Mouse (Mus musculus): ENCODE data around the gene A730015C16Rik.

A730015C16Rik gene

GRCm38 (mm10) chr4:108848505-108848848, at the start of gene A730015C16Rik:
Gene A730015C16Rik, minus strand, starts transcription at chr4:108848619.
- DNase-seq (ENCODE audit: extremely low spot score, low read depth, low spot score) = no peak

- DNase-seq (ENCODE audit: extremely low spot score, low read depth, low spot score) = no peak
Observed at GRCm38 (mm10) chr4:108890876-108891275, 42.5 kb upstream of the A730015C16Rik start.

GRCm38 (mm10) chr4:108887456-108887855, 39.0 kb upstream of the A730015C16Rik start:
- no peak for DNase-seq (ENCODE audit: extremely low spot score, low read depth, low spot score)

- DNase-seq (ENCODE audit: extremely low spot score, low read depth, low spot score) = no peak
Observed at GRCm38 (mm10) chr4:108883815-108884214, 35.4 kb upstream of the A730015C16Rik start.

GRCm38 (mm10) chr4:108878963-108879822, 30.8 kb upstream of the A730015C16Rik start, which contains the start of gene Rab3b:
Gene Rab3b, plus strand, starts transcription at chr4:108879063.
- DNase-seq (ENCODE audit: extremely low spot score, low read depth, low spot score) = no peak

GRCm38 (mm10) chr4:108877901-108878300, 29.5 kb upstream of the A730015C16Rik start:
- no peak for DNase-seq (ENCODE audit: extremely low spot score, low read depth, low spot score)

- DNase-seq (ENCODE audit: extremely low spot score, low read depth, low spot score) = no peak
Observed at GRCm38 (mm10) chr4:108873746-108874145, 25.3 kb upstream of the A730015C16Rik start.

- DNase-seq (ENCODE audit: extremely low spot score, low read depth, low spot score) = peak; percentile 86
Observed at GRCm38 (mm10) chr4:108869730-108870374, 21.4 kb upstream of the A730015C16Rik start.

GRCm38 (mm10) chr4:108866806-108867205, 18.4 kb upstream of the A730015C16Rik start:
- no peak for DNase-seq (ENCODE audit: extremely low spot score, low read depth, low spot score)

- peak; percentile 82 for DNase-seq (ENCODE audit: extremely low spot score, low read depth, low spot score)
Observed at GRCm38 (mm10) chr4:108847715-108848504, 509 bp downstream of the A730015C16Rik start, which contains the start of gene Kti12. Gene Kti12, plus strand, starts transcription at chr4:108847785.

- DNase-seq (ENCODE audit: extremely low spot score, low read depth, low spot score) = no peak
Observed at GRCm38 (mm10) chr4:108845824-108846569, 2.4 kb downstream of the A730015C16Rik start.

- DNase-seq (ENCODE audit: extremely low spot score, low read depth, low spot score) = no peak
Observed at GRCm38 (mm10) chr4:108843336-108843735, 5.1 kb downstream of the A730015C16Rik start.

- DNase-seq (ENCODE audit: extremely low spot score, low read depth, low spot score) = no peak
Observed at GRCm38 (mm10) chr4:108841920-108842578, 6.4 kb downstream of the A730015C16Rik start.

GRCm38 (mm10) chr4:108838031-108838430, 10.4 kb downstream of the A730015C16Rik start:
- no peak for DNase-seq (ENCODE audit: extremely low spot score, low read depth, low spot score)

- DNase-seq (ENCODE audit: extremely low spot score, low read depth, low spot score) = no peak
Observed at GRCm38 (mm10) chr4:108835496-108835895, 12.9 kb downstream of the A730015C16Rik start.

- DNase-seq (ENCODE audit: extremely low spot score, low read depth, low spot score) = no peak
Observed at GRCm38 (mm10) chr4:108834971-108835311, 13.5 kb downstream of the A730015C16Rik start.

- DNase-seq (ENCODE audit: extremely low spot score, low read depth, low spot score) = peak; percentile 96
Observed at GRCm38 (mm10) chr4:108834115-108834970, 14.1 kb downstream of the A730015C16Rik start, which contains the start of gene Txndc12. Gene Txndc12, plus strand, starts transcription at chr4:108834601.

GRCm38 (mm10) chr4:108833828-108834114, 14.6 kb downstream of the A730015C16Rik start:
- peak; percentile 77 for DNase-seq (ENCODE audit: extremely low spot score, low read depth, low spot score)
